Mouse (Mus musculus) neural tube, embryonic 12.5 days (tissue): ENCODE measurements at regions not wholly inside any gene's neighbourhood (a gene's known extent, or its start where the extent isn't known, plus 50 kb on each side); places are given as distances from the start of the nearest gene placed in this dataset.

Experiments used
- ATAC-seq: fragments of 200-750 bp; cut with Nextera tagmentation; 2 replicates; pipeline ENCODE4 v1.8.0; 2017; ENCODE audit warnings: low read depth, mild to moderate bottlenecking, moderate TSS enrichment, moderate library complexity; ENCODE audit not compliant: low FRiP score
- H3K27ac ChIP-seq: fragments of 300-500 bp; sonication (generic); 2 replicates; pipeline ENCODE4 v1.5.1; 2016
- H3K27me3 ChIP-seq: fragments of 300-500 bp; sonication (generic); replicated peaks from 2 replicates; pipeline ENCODE4 v1.6.1; 2016; ENCODE audit warnings: mild to moderate bottlenecking
- H3K36me3 ChIP-seq: fragments of 300-500 bp; sonication (generic); 2 replicates; pipeline ENCODE4 v1.6.1; 2016; ENCODE audit warnings: mild to moderate bottlenecking
- H3K4me1 ChIP-seq: fragments of 300-500 bp; sonication (generic); 2 replicates; pipeline ENCODE4 v1.6.1; 2016
- H3K4me2 ChIP-seq: fragments of 300-500 bp; sonication (generic); replicated peaks from 2 replicates; pipeline ENCODE4 v1.6.1; 2016; ENCODE audit warnings: mild to moderate bottlenecking
- H3K4me3 ChIP-seq: fragments of 300-500 bp; sonication (generic); 2 replicates; pipeline ENCODE4 v1.5.1; 2016
- H3K9ac ChIP-seq: fragments of 300-500 bp; sonication (generic); 2 replicates; pipeline ENCODE4 v1.6.1; 2016; ENCODE audit warnings: mild to moderate bottlenecking
- H3K9me3 ChIP-seq: fragments of 300-500 bp; sonication (generic); 2 replicates; pipeline ENCODE4 v1.6.1; 2016; ENCODE audit warnings: mild to moderate bottlenecking
- WGBS: fragments of 180-500 bp; shearing (Covaris S2); methylation state at CpG from one replicate; pipeline ENCODE4 v1.1.7; 2016; 5-methylcytosine and 5-hydroxymethylcytosine counted together

DNA sequence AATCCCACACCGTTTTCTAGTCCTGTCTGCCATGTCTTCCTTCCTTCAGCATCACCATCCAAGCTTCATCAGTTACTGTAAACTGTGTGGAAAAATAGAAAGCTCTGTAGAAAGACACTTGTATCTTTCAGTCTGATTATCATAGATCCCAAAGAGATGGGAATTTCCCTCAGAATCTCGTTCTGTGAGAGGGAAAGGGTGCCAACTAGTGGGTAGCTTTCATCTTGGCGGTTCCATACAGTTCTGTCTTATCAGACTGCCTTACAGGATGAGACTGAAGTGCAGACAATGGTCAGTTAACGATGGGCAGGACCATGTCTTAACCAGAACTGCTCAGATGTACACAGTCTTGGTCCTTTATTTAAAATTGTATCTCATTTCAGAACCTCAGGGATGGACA is 243.9 kb downstream of the Gadd45g start:
- H3K9me3 ChIP-seq: no peaks in the 10 kb centered on the region
- no peak overlapping the region for H3K27ac ChIP-seq
- H3K4me3 ChIP-seq: no peak overlapping the region
- ATAC-seq: no peak
- H3K36me3 ChIP-seq: no peaks in the 10 kb centered on the region
- no peak overlapping the region for H3K9ac ChIP-seq
- 81% methylated on average over 4 of the region's 4 CpGs for WGBS
- 0 out of 2 replicates have a peak, but pooled peaks cover 2% of the 10 kb centered on the region for H3K4me1 ChIP-seq
- H3K4me2 ChIP-seq: no peak overlapping the region
- 0 out of 2 replicates have a peak, but pooled peaks cover 4% of the 10 kb centered on the region for H3K27me3 ChIP-seq

DNA sequence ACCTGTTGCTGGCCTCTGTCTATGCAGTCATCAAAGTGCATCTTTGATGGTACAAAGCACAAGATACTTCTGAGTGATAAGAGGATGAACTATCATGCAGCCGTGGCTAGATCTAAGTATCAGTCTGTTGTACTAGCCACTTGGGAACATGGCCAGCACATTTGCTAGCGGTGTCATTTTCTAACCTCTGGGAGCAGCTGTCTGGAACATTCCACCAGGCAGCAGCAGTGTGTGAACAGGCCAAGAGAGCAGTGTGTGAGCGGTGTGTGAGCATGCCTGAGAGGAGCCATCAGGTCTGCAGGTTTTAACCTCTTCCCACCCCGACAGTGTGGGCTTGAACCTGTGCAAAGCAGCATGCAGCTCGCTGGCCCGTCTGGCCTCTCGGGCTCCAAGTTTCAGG is 248.3 kb downstream of the Gadd45g start:
- H3K9me3 ChIP-seq: no peaks in the 10 kb centered on the region
- H3K4me3 ChIP-seq: no peak overlapping the region
- no peak overlapping the region for H3K27ac ChIP-seq
- no peak overlapping the region for H3K4me2 ChIP-seq
- no peak for ATAC-seq
- 91% methylated on average over 7 of the region's 7 CpGs for WGBS
- no peaks in the 10 kb centered on the region for H3K27me3 ChIP-seq
- H3K36me3 ChIP-seq: no peaks in the 10 kb centered on the region
- H3K9ac ChIP-seq: no peak overlapping the region
- no peaks in the 10 kb centered on the region for H3K4me1 ChIP-seq

DNA sequence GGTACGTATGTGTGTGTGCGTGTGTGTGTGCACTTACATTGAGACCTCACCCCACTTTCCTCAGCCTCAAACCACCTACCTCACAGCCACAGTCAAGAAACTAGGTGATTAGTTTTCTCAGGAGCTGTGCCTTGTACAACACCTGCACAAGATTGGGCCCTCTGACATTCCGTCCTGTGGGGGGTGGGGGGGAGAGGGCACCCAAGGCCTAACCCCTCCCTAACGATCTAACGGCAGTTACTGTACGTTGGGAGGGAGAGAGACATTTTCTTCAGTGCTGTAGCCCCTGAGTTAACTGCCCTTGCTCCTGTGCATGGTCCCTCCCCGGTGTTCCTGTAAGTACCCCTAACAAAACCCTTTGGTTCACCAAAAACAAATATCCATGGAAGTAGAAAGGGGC is 250.0 kb downstream of the Gadd45g start:
- WGBS: 85% methylated on average over 7 of the region's 7 CpGs
- H3K4me2 ChIP-seq: no peak overlapping the region

DNA sequence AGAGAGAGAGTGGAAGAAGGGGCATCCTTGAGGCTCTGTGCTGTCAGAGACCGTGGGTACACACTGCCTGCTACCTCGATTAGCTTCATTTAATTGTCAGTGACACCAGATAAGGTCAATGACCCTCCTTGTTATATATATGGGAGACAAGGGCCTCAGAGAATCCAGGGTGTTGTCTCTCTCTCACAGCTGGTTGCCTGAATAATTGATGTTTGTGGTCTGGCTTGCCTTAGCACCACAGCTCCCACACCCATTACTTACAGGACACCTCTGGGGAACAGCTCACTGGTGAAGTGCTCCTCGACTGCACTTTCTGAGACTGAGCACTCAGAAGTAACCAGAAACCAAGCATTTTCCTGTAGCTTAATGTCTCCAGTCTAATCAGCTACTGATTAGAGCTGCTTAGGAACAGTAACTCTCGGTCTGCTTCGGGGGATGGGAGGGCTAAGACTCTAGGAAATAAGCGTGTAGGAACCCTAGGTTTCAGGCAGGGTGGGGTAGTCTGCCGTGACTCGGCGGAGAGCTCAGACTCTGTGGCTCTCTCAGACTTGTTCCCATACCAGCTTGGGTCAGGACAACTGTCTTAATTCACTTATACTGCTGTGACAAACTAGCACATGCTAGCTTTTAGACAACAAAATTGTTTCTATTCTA is 259.6 kb downstream of the Gadd45g start:
- H3K9me3 ChIP-seq: no peaks in the 10 kb centered on the region
- ATAC-seq: no peak
- H3K4me3 ChIP-seq: no peak overlapping the region
- no peak overlapping the region for H3K9ac ChIP-seq
- H3K4me2 ChIP-seq: no peak overlapping the region
- H3K27ac ChIP-seq: no peak overlapping the region
- peaks cover 16% of the 10 kb centered on the region for H3K4me1 ChIP-seq
- H3K36me3 ChIP-seq: no peaks in the 10 kb centered on the region
- WGBS: 51% methylated on average over 9 of the region's 9 CpGs
- peaks cover 4% of the 10 kb centered on the region for H3K27me3 ChIP-seq

More for the DNA sequence above, 250.0 kb downstream of the Gadd45g start:
- H3K4me1 ChIP-seq: 0 out of 2 replicates have a peak, but pooled peaks cover 3% of the 10 kb centered on the region
- no peak overlapping the region for H3K4me3 ChIP-seq
- H3K9ac ChIP-seq: no peak overlapping the region
- H3K9me3 ChIP-seq: no peaks in the 10 kb centered on the region
- no peaks in the 10 kb centered on the region; the same call in 1 of the 2 replicates for H3K27me3 ChIP-seq
- H3K27ac ChIP-seq: no peak overlapping the region
- no peaks in the 10 kb centered on the region for H3K36me3 ChIP-seq
- ATAC-seq: no peak

DNA sequence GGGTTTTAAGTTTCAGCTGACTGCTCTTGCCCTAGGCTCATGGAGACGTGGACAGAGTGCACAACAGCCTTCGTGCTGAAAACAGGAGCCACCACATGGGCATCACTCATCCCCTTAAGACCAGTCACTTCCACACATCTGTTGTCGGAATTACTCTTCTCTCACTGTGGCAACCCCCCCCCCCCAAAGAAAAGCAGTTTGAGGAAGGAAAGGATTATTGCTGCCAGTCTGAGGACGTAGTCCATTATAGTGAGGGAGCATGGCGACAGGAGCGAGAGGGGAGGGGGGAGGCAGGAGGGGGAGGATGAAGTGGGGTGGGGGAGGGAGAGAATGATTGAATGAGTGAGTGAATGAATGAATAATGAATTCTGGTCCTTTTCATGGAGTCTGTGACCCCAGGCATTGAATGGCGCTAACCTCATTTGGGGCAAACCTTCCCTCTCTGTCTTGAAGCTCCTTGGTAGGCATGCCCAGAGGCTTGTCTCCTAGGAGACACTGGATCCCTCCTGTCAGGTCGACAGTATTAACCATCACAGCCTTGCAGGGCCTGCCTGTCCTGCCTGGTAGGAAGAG is 262.0 kb downstream of the Gadd45g start:
- H3K27ac ChIP-seq: no peak overlapping the region
- H3K9me3 ChIP-seq: no peaks in the 10 kb centered on the region
- H3K9ac ChIP-seq: no peak overlapping the region
- WGBS: 13% methylated on average over 8 of the region's 8 CpGs
- H3K4me1 ChIP-seq: peaks cover 16% of the 10 kb centered on the region
- peaks cover 7% of the 10 kb centered on the region; the same call in 1 of the 2 replicates for H3K27me3 ChIP-seq
- ATAC-seq: peak; percentile 84
- H3K36me3 ChIP-seq: no peaks in the 10 kb centered on the region
- H3K4me2 ChIP-seq: peak overlapping the region; percentile 27
- H3K4me3 ChIP-seq: no peak overlapping the region

DNA sequence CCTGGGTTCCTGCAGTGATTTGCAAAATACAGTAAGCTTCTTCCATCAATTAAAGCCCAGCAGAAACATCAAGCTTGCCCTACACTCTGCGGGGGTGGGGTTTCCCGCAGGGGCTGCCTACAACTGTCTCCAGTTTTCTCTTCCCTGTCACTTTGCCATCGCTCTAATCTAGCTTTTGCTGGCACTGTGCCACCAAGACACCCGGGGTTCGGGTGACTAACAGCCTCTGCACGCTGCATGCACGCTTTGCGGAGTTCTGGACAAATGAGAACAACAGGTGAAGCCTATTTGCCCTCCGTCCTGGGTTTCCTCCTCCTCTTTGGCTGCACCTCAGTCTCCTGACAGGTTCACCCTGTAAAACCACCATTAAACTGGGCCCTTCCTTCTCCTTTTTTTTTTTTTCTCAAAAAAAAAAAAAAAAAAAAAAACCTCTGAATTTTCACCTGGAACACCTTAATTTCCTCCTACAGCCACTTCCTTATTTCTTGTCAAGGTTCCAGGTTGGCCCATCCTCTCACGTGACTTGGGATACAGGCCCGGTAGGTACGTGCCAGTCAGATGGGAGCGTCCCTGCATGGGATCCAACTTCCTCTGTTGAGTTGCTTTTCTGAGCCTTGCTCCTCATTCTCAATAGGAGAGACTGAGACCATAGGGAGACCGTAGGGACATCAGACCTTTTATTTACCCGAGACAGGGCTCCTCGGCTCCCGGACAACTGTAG is 262.7 kb downstream of the Gadd45g start:
- H3K9ac ChIP-seq: no peak overlapping the region
- H3K27ac ChIP-seq: no peak overlapping the region
- H3K4me1 ChIP-seq: peaks cover 16% of the 10 kb centered on the region
- no peaks in the 10 kb centered on the region for H3K9me3 ChIP-seq
- no peak overlapping the region for H3K4me3 ChIP-seq
- peaks cover 7% of the 10 kb centered on the region; the same call in 1 of the 2 replicates for H3K27me3 ChIP-seq
- ATAC-seq: peak; percentile 38; the same call in 1 of the 2 replicates
- 57% methylated on average over 17 of the region's 17 CpGs for WGBS
- H3K4me2 ChIP-seq: peak overlapping the region; percentile 27
- H3K36me3 ChIP-seq: no peaks in the 10 kb centered on the region

DNA sequence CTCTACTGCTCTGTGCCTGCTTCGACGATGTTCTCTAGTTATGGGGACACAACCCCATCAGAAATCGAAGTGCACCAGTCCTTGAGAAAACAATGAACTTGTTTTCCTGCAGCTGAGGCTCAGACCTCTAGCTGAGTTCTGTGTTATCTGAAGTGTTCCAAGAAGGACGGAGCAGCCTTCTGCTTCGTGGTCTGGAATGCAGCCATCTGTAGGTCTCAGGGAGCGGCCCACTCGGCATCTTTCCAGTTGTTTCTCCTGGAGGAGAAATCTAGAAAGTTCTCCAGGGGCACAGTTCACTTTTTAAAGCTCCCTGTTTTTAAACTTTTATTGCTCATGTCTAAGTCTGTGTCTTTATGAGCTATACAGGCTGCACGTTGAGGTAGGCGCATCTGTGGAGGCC is 264.3 kb downstream of the Gadd45g start:
- no peaks in the 10 kb centered on the region for H3K9me3 ChIP-seq
- no peak overlapping the region for H3K4me3 ChIP-seq
- H3K27ac ChIP-seq: no peak overlapping the region
- no peak overlapping the region for H3K9ac ChIP-seq
- ATAC-seq: no peak
- no peaks in the 10 kb centered on the region for H3K36me3 ChIP-seq
- H3K4me1 ChIP-seq: peaks cover 16% of the 10 kb centered on the region
- H3K27me3 ChIP-seq: 0 out of 2 replicates have a peak, but pooled peaks cover 7% of the 10 kb centered on the region
- WGBS: 78% methylated on average over 9 of the region's 9 CpGs
- no peak overlapping the region for H3K4me2 ChIP-seq

DNA sequence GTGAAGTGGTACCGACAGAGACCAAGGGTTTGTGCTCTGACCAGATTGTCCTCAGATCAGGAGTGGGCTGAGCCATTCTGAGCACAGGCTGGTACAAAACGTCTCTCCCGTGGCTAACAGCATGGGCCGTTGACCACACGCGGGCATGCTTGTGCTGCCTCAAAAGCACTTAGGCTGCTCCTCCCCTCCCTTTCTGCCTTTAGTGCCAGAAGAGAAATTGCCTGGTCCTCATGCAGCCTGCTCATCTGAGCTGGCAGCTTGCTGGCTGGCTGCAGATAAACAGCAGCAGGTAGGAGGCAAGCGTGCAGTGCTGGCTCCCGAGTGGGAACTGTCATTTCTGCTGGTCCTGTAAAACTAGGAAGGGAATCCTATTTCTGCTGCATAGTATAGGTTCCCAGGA is 267.1 kb downstream of the Gadd45g start:
- no peak overlapping the region for H3K27ac ChIP-seq

DNA sequence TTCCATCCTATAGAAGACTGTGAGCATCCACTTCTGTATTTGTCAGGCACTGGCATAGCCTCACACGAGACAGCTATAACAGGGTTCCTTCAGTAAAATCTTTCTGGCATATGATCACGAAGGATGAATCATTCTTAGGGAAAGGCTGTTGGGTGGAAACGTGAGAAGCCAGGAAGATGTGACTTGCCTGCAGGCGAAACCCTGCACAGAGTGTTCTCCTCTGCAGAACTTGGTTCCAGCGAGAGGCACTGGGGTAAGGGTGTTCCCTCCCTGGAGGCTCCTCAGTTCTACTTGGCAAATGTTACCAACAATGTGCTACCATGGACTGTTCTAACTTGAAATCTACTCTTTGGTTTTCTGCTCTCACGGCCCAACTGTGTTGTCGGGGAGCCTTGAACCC is 268.0 kb downstream of the Gadd45g start:
- ATAC-seq: no peak
- no peaks in the 10 kb centered on the region for H3K9me3 ChIP-seq
- peaks cover 5% of the 10 kb centered on the region; the same call in 1 of the 2 replicates for H3K4me1 ChIP-seq
- H3K9ac ChIP-seq: no peak overlapping the region
- H3K4me3 ChIP-seq: no peak overlapping the region
- WGBS: 91% methylated on average over 7 of the region's 7 CpGs
- H3K27ac ChIP-seq: no peak overlapping the region
- no peak overlapping the region for H3K4me2 ChIP-seq
- no peaks in the 10 kb centered on the region for H3K36me3 ChIP-seq
- H3K27me3 ChIP-seq: 0 out of 2 replicates have a peak, but pooled peaks cover 7% of the 10 kb centered on the region

More for the DNA sequence above, 267.1 kb downstream of the Gadd45g start:
- H3K36me3 ChIP-seq: no peaks in the 10 kb centered on the region
- peaks cover 8% of the 10 kb centered on the region for H3K4me1 ChIP-seq
- H3K9ac ChIP-seq: 0 out of 2 replicates have a peak overlapping the region, but pooled peaks have one; percentile 21
- no peak overlapping the region for H3K4me2 ChIP-seq
- H3K27me3 ChIP-seq: 0 out of 2 replicates have a peak, but pooled peaks cover 7% of the 10 kb centered on the region
- 31% methylated on average over 8 of the region's 8 CpGs for WGBS
- H3K9me3 ChIP-seq: no peaks in the 10 kb centered on the region
- ATAC-seq: no peak
- H3K4me3 ChIP-seq: no peak overlapping the region

DNA sequence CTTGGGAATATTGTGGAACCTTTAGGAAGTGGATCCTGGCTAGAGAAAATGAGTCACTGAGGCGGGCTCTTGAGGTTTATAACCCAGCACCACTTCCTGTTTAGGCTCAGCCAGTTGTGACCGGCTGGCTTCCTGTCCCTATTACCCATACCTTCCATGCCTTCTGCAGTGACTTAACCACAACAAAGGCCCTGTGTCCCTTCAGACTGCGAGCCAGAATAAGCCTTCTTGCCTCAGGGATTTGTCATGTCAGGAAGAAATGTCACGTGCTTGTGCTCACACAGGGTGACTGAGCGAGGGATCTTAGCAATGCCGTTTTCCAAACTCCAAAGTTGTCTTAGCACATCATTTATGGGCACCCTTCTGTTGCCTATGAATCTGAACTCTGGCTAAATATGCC is 268.5 kb downstream of the Gadd45g start:
- 83% methylated on average over 6 of the region's 6 CpGs for WGBS
- Histone ChIP-seq H3K4me2 (no peak overlapping the region), H3K36me3 (no peaks in the 10 kb centered on the region), H3K9ac (no peak overlapping the region), H3K9me3 (no peaks in the 10 kb centered on the region), H3K4me1 (peaks cover 6% of the 10 kb centered on the region; the same call in 1 of the 2 replicates), H3K27me3 (0 out of 2 replicates have a peak, but pooled peaks cover 7% of the 10 kb centered on the region), H3K27ac (no peak overlapping the region), H3K4me3 (no peak overlapping the region)
- ATAC-seq: no peak

DNA sequence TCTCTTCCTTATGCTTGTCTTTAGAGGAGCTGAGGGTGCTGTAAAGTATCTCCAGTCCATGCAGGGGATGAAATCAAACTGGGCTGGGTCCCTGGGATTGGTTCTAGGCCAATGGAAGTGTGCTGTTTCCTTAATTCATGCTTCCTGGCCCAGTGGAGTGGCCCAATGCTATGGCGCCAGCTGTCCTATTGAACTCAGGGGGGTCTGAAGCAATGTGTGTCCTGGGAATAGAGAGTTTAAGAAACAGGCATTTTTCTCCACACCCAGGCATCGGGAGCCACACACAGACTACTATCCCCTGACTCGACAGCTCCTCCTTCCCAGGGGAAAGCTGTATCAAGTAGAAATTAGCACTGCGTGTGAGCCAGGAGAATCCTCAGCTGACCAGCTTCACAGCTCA is 269.8 kb downstream of the Gadd45g start:
- H3K36me3 ChIP-seq: no peaks in the 10 kb centered on the region
- 70% methylated on average over 4 of the region's 4 CpGs for WGBS
- H3K9ac ChIP-seq: no peak overlapping the region
- H3K4me2 ChIP-seq: no peak overlapping the region
- 0 out of 2 replicates have a peak, but pooled peaks cover 4% of the 10 kb centered on the region for H3K27me3 ChIP-seq
- ATAC-seq: no peak
- no peaks in the 10 kb centered on the region for H3K9me3 ChIP-seq
- H3K27ac ChIP-seq: no peak overlapping the region
- peaks cover 6% of the 10 kb centered on the region; the same call in 1 of the 2 replicates for H3K4me1 ChIP-seq
- H3K4me3 ChIP-seq: no peak overlapping the region

DNA sequence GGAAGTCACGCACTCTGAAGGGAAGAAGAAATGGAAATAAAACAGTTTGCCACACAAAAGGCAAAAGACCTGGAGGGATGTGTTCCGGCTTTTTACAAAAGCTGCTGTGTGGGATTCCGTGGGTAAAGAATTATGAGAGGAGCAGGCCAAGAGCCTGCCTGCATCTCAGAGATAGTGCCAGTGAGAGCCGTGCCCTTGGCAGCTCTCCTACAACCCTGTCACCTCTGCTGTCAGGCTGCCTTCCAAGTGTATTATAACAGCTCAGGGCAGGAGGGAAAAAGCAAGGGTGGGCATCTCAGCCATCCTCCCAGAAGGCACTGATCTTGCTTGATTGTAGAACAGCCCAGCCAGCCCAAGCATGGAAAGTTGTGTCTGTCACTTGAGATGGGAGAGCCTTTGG is 270.3 kb downstream of the Gadd45g start:
- H3K36me3 ChIP-seq: no peaks in the 10 kb centered on the region
- no peak for ATAC-seq
- no peak overlapping the region for H3K27ac ChIP-seq
- no peaks in the 10 kb centered on the region for H3K9me3 ChIP-seq
- no peak overlapping the region for H3K9ac ChIP-seq
- H3K4me2 ChIP-seq: no peak overlapping the region
- no peak overlapping the region for H3K4me3 ChIP-seq
- peaks cover 6% of the 10 kb centered on the region; the same call in 1 of the 2 replicates for H3K4me1 ChIP-seq
- no peaks in the 10 kb centered on the region for H3K27me3 ChIP-seq
- WGBS: 86% methylated on average over 4 of the region's 4 CpGs
